Mouse (Mus musculus) bone marrow macrophage, adult 2 months (primary cell): ENCODE data around the gene Tubal3.

Source experiments
- CTCF ChIP-seq: IDR thresholded peaks from 2 replicates; pipeline ENCODE4 v1.5.1; 2012; ENCODE audit warnings: low read depth, mild to moderate bottlenecking, low read length, moderate library complexity
- POLR2A ChIP-seq: IDR thresholded peaks from 2 replicates; pipeline ENCODE4 v1.6.1; 2012; ENCODE audit warnings: mild to moderate bottlenecking, low read depth, low read length, borderline replicate concordance

DNA sequence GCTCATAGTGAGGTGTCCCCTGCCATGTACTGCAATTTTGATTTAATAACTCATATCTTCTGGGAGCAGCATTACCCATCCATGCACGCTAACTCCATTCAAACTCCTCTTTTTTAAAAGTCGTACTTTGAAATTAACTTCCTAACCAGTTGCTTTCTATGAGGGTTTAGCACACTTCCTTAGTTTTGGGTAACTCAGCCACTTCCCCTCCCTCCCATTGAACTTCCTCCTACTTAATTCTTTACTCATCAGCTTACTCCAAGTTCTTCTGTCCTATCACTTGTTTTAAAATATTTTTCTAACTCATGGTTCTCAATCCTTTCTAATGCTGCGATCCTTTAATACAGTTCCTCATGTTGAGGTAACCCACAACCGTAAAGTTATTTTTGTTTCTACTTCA is 50.8 kb downstream of the Tubal3 start:
- TF ChIP-seq CTCF (no peak), POLR2A (no peak)
